Mouse (Mus musculus): ENCODE measurements around the gene Kdf1. TPM values are rescaled to one million over a fixed set of nuclear protein-coding genes. Genes with fewer than 3 reads are reported as not detected.
"Not testable (repeated sequence)": the region's sequence is repeated elsewhere in the genome, so short reads cannot be mapped to it uniquely, and the experiment has no call there.

Kdf1 gene
- polyA plus RNA-seq, 1 experiment from 2014 or later = 50.6 TPM

GRCm38 (mm10) chr4:133504755-133505485 lies 13.8 kb upstream of the Kdf1 start:
- no peak for TF ChIP-seq CTCF (IDR thresholded peaks at IDR 0.05; ENCODE audit: low read depth)
- WGBS = 61% methylated on average over 9 of the region's 9 CpGs

GRCm38 (mm10) chr4:133506573-133506972 lies 12.2 kb upstream of the Kdf1 start:
- Histone ChIP-seq H3K9ac (ENCODE audit: low read depth, low read length) (no peak overlapping the region), H3K4me2 (replicated peaks; ENCODE audit: low read depth) (no peak overlapping the region), H3K27me3 (replicated peaks; ENCODE audit: control insufficient read depth, insufficient read depth, low read length) (peaks cover 14% of the 10 kb centered on the region; the same call in 1 of the 2 replicates), H3K4me1 (replicated peaks; ENCODE audit: control insufficient read depth, insufficient read depth, low read length) (no peaks in the 10 kb centered on the region), H3K9me3 (ENCODE audit: control insufficient read depth) (no peaks in the 10 kb centered on the region), H3K27ac (ENCODE audit: low read depth, low read length) (no peak overlapping the region), H3K4me3 (ENCODE audit: low read depth, low read length) (no peak overlapping the region), H3K36me3 (ENCODE audit: control insufficient read depth, insufficient read depth) (no peaks in the 10 kb centered on the region)
- 63% methylated on average over 5 of the region's 5 CpGs for WGBS
- TF ChIP-seq CTCF (IDR thresholded peaks at IDR 0.05; ENCODE audit: low read depth) = no peak
- no peak for ATAC-seq

More at GRCm38 (mm10) chr4:133504755-133505485, 13.8 kb upstream of the Kdf1 start:
- Histone ChIP-seq H3K9me3 (ENCODE audit: control insufficient read depth) (no peaks in the 10 kb centered on the region), H3K27me3 (replicated peaks; ENCODE audit: control insufficient read depth, insufficient read depth, low read length) (peaks cover 27% of the 10 kb centered on the region), H3K4me3 (ENCODE audit: low read depth, low read length) (no peak overlapping the region), H3K4me2 (replicated peaks; ENCODE audit: low read depth) (no peak overlapping the region), H3K9ac (ENCODE audit: low read depth, low read length) (no peak overlapping the region), H3K27ac (ENCODE audit: low read depth, low read length) (no peak overlapping the region), H3K4me1 (replicated peaks; ENCODE audit: control insufficient read depth, insufficient read depth, low read length) (no peaks in the 10 kb centered on the region), H3K36me3 (ENCODE audit: control insufficient read depth, insufficient read depth) (no peaks in the 10 kb centered on the region)
- ATAC-seq = no peak

GRCm38 (mm10) chr4:133508990-133509389 lies 9.8 kb upstream of the Kdf1 start:
- TF ChIP-seq CTCF (IDR thresholded peaks at IDR 0.05; ENCODE audit: low read depth) = no peak
- Histone ChIP-seq H3K27me3 (replicated peaks; ENCODE audit: control insufficient read depth, insufficient read depth, low read length) (no peaks in the 10 kb centered on the region), H3K36me3 (ENCODE audit: control insufficient read depth, insufficient read depth) (no peaks in the 10 kb centered on the region), H3K4me2 (replicated peaks; ENCODE audit: low read depth) (no peak overlapping the region), H3K4me1 (replicated peaks; ENCODE audit: control insufficient read depth, insufficient read depth, low read length) (no peaks in the 10 kb centered on the region), H3K9ac (ENCODE audit: low read depth, low read length) (no peak overlapping the region), H3K27ac (ENCODE audit: low read depth, low read length) (no peak overlapping the region), H3K9me3 (ENCODE audit: control insufficient read depth) (no peaks in the 10 kb centered on the region), H3K4me3 (ENCODE audit: low read depth, low read length) (no peak overlapping the region)
- no peak for ATAC-seq
- 80% methylated on average over 7 of the region's 7 CpGs for WGBS

GRCm38 (mm10) chr4:133511050-133511449 lies 7.7 kb upstream of the Kdf1 start:
- Histone ChIP-seq H3K36me3 (ENCODE audit: control insufficient read depth, insufficient read depth) (no peaks in the 10 kb centered on the region), H3K4me2 (replicated peaks; ENCODE audit: low read depth) (no peak overlapping the region), H3K27ac (ENCODE audit: low read depth, low read length) (no peak overlapping the region), H3K9ac (ENCODE audit: low read depth, low read length) (no peak overlapping the region), H3K4me3 (ENCODE audit: low read depth, low read length) (no peak overlapping the region), H3K9me3 (ENCODE audit: control insufficient read depth) (no peaks in the 10 kb centered on the region), H3K4me1 (replicated peaks; ENCODE audit: control insufficient read depth, insufficient read depth, low read length) (no peaks in the 10 kb centered on the region), H3K27me3 (replicated peaks; ENCODE audit: control insufficient read depth, insufficient read depth, low read length) (no peaks in the 10 kb centered on the region)
- whole genome bisulfite sequencing = 73% methylated on average over 5 of the region's 5 CpGs
- no peak for ATAC-seq
- no peak for TF ChIP-seq CTCF (IDR thresholded peaks at IDR 0.05; ENCODE audit: low read depth)

GRCm38 (mm10) chr4:133512511-133512910 lies 6.3 kb upstream of the Kdf1 start:
- 38% methylated on average over 4 of the region's 5 CpGs for WGBS
- peak overlapping the region; percentile 37; the same call in 1 of the 2 replicates for H3K27ac ChIP-seq (ENCODE audit: low read depth, low read length)
- H3K27me3 ChIP-seq (replicated peaks; ENCODE audit: control insufficient read depth, insufficient read depth, low read length); H3K4me1 ChIP-seq (replicated peaks; ENCODE audit: control insufficient read depth, insufficient read depth, low read length); H3K9me3 ChIP-seq (ENCODE audit: control insufficient read depth); H3K36me3 ChIP-seq (ENCODE audit: control insufficient read depth, insufficient read depth); H3K4me3 ChIP-seq (ENCODE audit: low read depth, low read length); H3K9ac ChIP-seq (ENCODE audit: low read depth, low read length); H3K4me2 ChIP-seq (replicated peaks; ENCODE audit: low read depth): not testable (repeated sequence)
- ATAC-seq = peak; percentile 64

GRCm38 (mm10) chr4:133512972-133513371 lies 5.8 kb upstream of the Kdf1 start:
- 7% methylated on average over 8 of the region's 8 CpGs for WGBS
- Histone ChIP-seq H3K4me3 (ENCODE audit: low read depth, low read length) (no peak overlapping the region), H3K27me3 (replicated peaks; ENCODE audit: control insufficient read depth, insufficient read depth, low read length) (no peaks in the 10 kb centered on the region), H3K4me2 (replicated peaks; ENCODE audit: low read depth) (no peak overlapping the region), H3K9ac (ENCODE audit: low read depth, low read length) (no peak overlapping the region), H3K36me3 (ENCODE audit: control insufficient read depth, insufficient read depth) (no peaks in the 10 kb centered on the region), H3K27ac (ENCODE audit: low read depth, low read length) (peak overlapping the region; percentile 37; the same call in 1 of the 2 replicates), H3K9me3 (ENCODE audit: control insufficient read depth) (no peaks in the 10 kb centered on the region), H3K4me1 (replicated peaks; ENCODE audit: control insufficient read depth, insufficient read depth, low read length) (no peaks in the 10 kb centered on the region)
- peak; percentile 95 for TF ChIP-seq CTCF (IDR thresholded peaks at IDR 0.05; ENCODE audit: low read depth)
- ATAC-seq = peak; percentile 82

Data from intestine, postnatal 0 days (tissue).